Mouse (Mus musculus): Measurements from ENCODE around the gene Gm21974. TPM values are rescaled to one million over a fixed set of nuclear protein-coding genes. Genes with fewer than 3 reads are reported as not detected.
A peak's percentile ranks its signal among the peaks of the same experiment; 100 is the strongest.

The Gm21974 gene
- total and polyA plus RNA-seq, 3 experiments: not detected

DNA sequence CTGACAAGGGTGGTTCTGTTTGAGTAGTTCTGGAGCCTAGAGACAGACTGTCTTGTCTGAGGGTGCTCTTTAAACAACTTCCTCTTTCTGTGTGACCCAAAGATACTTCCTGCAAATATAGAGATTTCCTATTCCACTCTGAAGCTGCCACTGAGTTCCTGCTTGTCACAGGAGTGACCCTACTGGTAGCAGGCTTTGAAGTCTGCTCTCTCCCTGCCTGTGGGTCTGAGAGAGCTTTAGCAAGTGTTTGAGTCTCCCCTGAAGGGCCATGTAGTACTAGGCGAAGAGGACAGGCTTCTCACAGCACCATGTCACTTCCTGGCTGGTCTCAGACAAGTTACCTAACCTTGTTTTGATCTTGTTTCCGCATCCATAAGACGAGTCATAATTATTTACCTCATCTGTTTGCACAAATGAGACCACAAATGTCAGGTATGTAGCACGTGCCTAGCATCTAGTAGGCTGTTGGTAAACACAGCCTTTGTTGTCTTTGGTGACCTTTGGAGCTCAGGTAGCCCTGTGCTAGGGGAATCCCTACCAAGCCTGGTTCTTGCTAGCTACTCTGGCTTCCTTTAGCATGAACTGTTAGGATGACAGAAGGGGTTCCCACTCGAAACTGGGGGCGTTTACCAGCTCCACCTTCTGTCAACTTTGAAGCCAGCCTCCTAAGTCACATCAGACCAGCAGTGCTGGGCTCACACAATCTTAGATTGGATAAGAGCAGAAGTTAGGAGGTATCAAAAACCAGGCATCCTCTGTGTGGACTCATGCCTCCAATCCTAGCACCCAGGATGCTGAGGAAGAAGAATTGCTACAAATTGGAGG lies 27.4 kb upstream of the Gm21974 start:
- no peak overlapping the region for H3K4me3 ChIP-seq
- H3K27me3 ChIP-seq (ENCODE audit: control insufficient read depth, insufficient read depth, low read length): no peaks in the 10 kb centered on the region
- intact Hi-C loops (cut with DNase I): no loop called here
- no peaks in the 10 kb centered on the region for H3K4me1 ChIP-seq (ENCODE audit: control insufficient read depth, insufficient read depth, low read length)
- no peak for DNase-seq
- H3K9ac ChIP-seq (ENCODE audit: low read depth, low read length): no peak overlapping the region
- TF ChIP-seq CTCF (IDR thresholded peaks at IDR 0.05) (no peak), POLR2A (IDR thresholded peaks at IDR 0.05; ENCODE audit: insufficient read depth, low read depth, low read length) (no peak), EP300 (IDR thresholded peaks at IDR 0.05; ENCODE audit: insufficient read depth, low read depth, low read length) (no peak)
- H3K79me2 ChIP-seq (replicated peaks; ENCODE audit: control insufficient read depth, insufficient read depth, low read length): no peaks in the 10 kb centered on the region
- no peak overlapping the region for H3K27ac ChIP-seq
- 77% methylated on average over 6 of the region's 6 CpGs for WGBS
- H3K36me3 ChIP-seq (ENCODE audit: control insufficient read depth, insufficient read depth, low read length): no peaks in the 10 kb centered on the region

DNA sequence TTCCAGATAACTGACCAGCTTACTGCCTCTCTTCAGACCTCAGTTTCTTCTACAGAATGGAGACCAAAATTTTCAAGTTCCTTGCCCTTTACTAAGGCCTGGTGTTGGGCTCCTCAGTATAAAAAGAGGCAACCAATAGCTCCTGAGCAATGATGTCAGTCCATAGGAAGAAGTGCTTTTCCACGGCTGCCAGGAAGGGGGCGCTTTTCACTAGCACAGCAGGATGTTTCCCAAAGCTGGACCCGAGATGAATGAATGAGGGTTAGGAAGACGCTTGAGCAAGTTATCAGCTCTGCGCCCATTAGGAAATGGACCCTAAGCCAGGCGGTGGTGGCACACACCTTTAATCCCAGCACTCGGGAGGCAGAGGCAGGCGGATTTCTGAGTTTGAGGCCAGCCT lies 26.3 kb upstream of the Gm21974 start:
- no peaks in the 10 kb centered on the region for H3K4me1 ChIP-seq (ENCODE audit: control insufficient read depth, insufficient read depth, low read length)
- no peak overlapping the region for H3K9ac ChIP-seq (ENCODE audit: low read depth, low read length)
- no peak overlapping the region for H3K4me3 ChIP-seq
- no peaks in the 10 kb centered on the region for H3K79me2 ChIP-seq (replicated peaks; ENCODE audit: control insufficient read depth, insufficient read depth, low read length)
- intact Hi-C loops (cut with DNase I): no loop called here
- no peaks in the 10 kb centered on the region for H3K27me3 ChIP-seq (ENCODE audit: control insufficient read depth, insufficient read depth, low read length)
- no peak for DNase-seq
- H3K27ac ChIP-seq: no peak overlapping the region
- TF ChIP-seq CTCF (IDR thresholded peaks at IDR 0.05): peak; percentile 49
- TF ChIP-seq POLR2A (IDR thresholded peaks at IDR 0.05; ENCODE audit: insufficient read depth, low read depth, low read length): no peak
- H3K36me3 ChIP-seq (ENCODE audit: control insufficient read depth, insufficient read depth, low read length): no peaks in the 10 kb centered on the region
- 57% methylated on average over 8 of the region's 8 CpGs for WGBS

DNA sequence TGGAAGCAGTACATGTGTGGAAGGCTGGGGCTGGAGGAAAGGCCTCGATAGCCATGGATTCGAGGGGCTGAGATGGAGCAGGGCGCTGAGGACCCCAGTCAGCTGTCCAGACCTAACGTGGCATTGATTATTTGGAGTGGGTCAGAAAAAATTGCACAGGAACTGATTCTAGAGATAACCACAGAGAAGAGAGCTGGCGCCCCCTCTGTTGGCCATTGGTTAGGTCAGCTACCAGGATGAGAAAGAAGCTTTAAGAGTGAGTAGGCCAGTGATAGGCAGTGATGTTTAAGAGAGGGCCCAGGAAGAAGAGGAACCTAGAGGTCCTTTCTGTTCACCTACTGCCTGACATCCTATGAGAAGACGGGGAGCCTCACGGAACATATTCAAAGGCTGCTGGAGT lies 24.0 kb upstream of the Gm21974 start:
- intact Hi-C loops (cut with DNase I): loop anchor here (5.0 kb wide), 1 partner anchor 122 kb away; no protein-coding TSS in a partner anchor
- Histone ChIP-seq H3K4me1 (ENCODE audit: control insufficient read depth, insufficient read depth, low read length) (no peaks in the 10 kb centered on the region), H3K27me3 (ENCODE audit: control insufficient read depth, insufficient read depth, low read length) (no peaks in the 10 kb centered on the region), H3K9ac (ENCODE audit: low read depth, low read length) (no peak overlapping the region), H3K4me3 (no peak overlapping the region), H3K36me3 (ENCODE audit: control insufficient read depth, insufficient read depth, low read length) (no peaks in the 10 kb centered on the region), H3K27ac (no peak overlapping the region), H3K79me2 (replicated peaks; ENCODE audit: control insufficient read depth, insufficient read depth, low read length) (no peaks in the 10 kb centered on the region)
- DNase-seq: no peak
- TF ChIP-seq CTCF (IDR thresholded peaks at IDR 0.05) (peak; percentile 50), POLR2A (IDR thresholded peaks at IDR 0.05; ENCODE audit: insufficient read depth, low read depth, low read length) (no peak), EP300 (IDR thresholded peaks at IDR 0.05; ENCODE audit: insufficient read depth, low read depth, low read length) (no peak)
- WGBS: 80% methylated on average over 7 of the region's 7 CpGs

DNA sequence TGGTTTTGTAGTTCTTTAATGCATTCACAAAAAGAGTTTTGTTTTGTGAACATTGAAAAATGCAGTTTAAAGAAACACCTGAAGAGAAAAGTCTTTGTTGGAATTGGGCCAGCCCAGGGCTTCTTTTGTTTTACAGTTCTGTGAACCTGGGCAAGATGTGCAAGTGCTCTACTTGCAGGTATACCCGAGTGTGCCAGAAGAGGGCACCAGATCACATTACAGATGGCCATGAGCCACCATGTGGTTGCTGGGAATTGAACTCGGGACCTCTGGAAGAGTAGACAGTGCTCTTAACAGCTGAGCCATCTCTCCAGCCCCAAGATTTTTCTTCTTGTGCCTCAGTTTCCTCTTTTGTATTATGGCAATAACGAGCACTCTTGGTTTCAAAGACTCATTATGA lies 22.9 kb upstream of the Gm21974 start:
- peak in 1 of 2 experiments; percentile 35 for DNase-seq
- 56% methylated on average over 3 of the region's 3 CpGs for WGBS
- no peaks in the 10 kb centered on the region for H3K36me3 ChIP-seq (ENCODE audit: control insufficient read depth, insufficient read depth, low read length)

DNA sequence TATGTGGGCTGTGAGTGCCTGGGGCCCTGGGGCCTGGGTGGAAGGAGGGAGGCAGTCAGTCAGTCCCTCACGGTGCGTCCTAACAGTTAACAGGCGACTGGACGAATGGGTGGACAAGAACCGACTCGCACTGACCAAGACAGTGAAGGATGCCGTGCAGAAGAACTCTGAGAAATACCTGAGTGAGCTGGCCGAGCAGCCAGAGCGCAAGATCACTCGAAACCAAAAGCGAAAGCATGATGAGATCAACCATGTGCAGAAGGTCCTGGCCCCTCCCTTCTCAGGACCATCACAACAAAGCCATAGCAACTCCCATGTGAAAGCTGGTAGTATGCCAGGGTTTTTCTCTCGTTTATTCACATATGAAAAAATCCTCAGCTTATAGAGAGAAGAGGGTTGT lies 20.0 kb upstream of the Gm21974 start:
- Histone ChIP-seq H3K9ac (ENCODE audit: low read depth, low read length) (no peak overlapping the region), H3K36me3 (ENCODE audit: control insufficient read depth, insufficient read depth, low read length) (no peaks in the 10 kb centered on the region), H3K4me3 (no peak overlapping the region), H3K79me2 (replicated peaks; ENCODE audit: control insufficient read depth, insufficient read depth, low read length) (no peaks in the 10 kb centered on the region), H3K27ac (no peak overlapping the region), H3K27me3 (ENCODE audit: control insufficient read depth, insufficient read depth, low read length) (no peaks in the 10 kb centered on the region), H3K4me1 (ENCODE audit: control insufficient read depth, insufficient read depth, low read length) (no peaks in the 10 kb centered on the region)
- intact Hi-C loops (cut with DNase I): loop anchor here (5.0 kb wide), 1 partner anchor 118 kb away; no protein-coding TSS in a partner anchor
- no peak for TF ChIP-seq POLR2A (IDR thresholded peaks at IDR 0.05; ENCODE audit: insufficient read depth, low read depth, low read length)
- no peak for TF ChIP-seq CTCF (IDR thresholded peaks at IDR 0.05)
- no peak for TF ChIP-seq EP300 (IDR thresholded peaks at IDR 0.05; ENCODE audit: insufficient read depth, low read depth, low read length)
- 86% methylated on average over 12 of the region's 12 CpGs for WGBS
- DNase-seq: no peak

More for the DNA sequence above, 22.9 kb upstream of the Gm21974 start:
- Histone ChIP-seq H3K27ac (no peak overlapping the region), H3K9ac (ENCODE audit: low read depth, low read length) (no peak overlapping the region), H3K4me1 (ENCODE audit: control insufficient read depth, insufficient read depth, low read length) (no peaks in the 10 kb centered on the region), H3K4me3 (no peak overlapping the region), H3K79me2 (replicated peaks; ENCODE audit: control insufficient read depth, insufficient read depth, low read length) (no peaks in the 10 kb centered on the region), H3K27me3 (ENCODE audit: control insufficient read depth, insufficient read depth, low read length) (no peaks in the 10 kb centered on the region)
- intact Hi-C loops (cut with DNase I): loop anchor here (5.0 kb wide), 1 partner anchor 121 kb away; no protein-coding TSS in a partner anchor
- peak; percentile 74 for TF ChIP-seq CTCF (IDR thresholded peaks at IDR 0.05)
- TF ChIP-seq POLR2A (IDR thresholded peaks at IDR 0.05; ENCODE audit: insufficient read depth, low read depth, low read length): no peak

DNA sequence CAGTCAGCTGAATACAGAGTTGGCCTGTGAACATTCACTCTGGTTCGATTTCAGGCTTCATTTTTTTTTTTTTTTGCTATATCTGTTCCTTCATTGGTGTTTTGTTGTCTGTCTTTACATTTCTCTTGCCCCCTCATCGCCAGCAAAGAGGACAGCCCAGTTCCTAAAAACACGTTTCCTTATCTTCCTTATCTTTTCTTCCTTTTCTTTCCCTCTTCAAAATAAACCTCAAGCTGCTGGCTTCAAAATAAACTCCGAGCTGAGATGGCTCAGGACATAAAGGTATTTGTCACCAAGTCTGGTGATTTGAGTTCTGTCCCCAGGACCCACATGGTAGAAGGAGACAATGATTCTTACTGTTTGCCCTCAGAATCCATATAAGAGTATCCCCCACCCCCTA lies 17.7 kb upstream of the Gm21974 start:
- H3K4me1 ChIP-seq (ENCODE audit: control insufficient read depth, insufficient read depth, low read length): no peaks in the 10 kb centered on the region
- no peak for DNase-seq
- H3K36me3 ChIP-seq (ENCODE audit: control insufficient read depth, insufficient read depth, low read length): no peaks in the 10 kb centered on the region
- no peak overlapping the region; the same call in 1 of the 2 replicates for H3K27ac ChIP-seq
- no peak for TF ChIP-seq POLR2A (IDR thresholded peaks at IDR 0.05; ENCODE audit: insufficient read depth, low read depth, low read length)
- TF ChIP-seq CTCF (IDR thresholded peaks at IDR 0.05): no peak
- H3K27me3 ChIP-seq (ENCODE audit: control insufficient read depth, insufficient read depth, low read length): no peaks in the 10 kb centered on the region
- H3K79me2 ChIP-seq (replicated peaks; ENCODE audit: control insufficient read depth, insufficient read depth, low read length): no peaks in the 10 kb centered on the region
- peak overlapping the region; percentile 90 for H3K4me3 ChIP-seq
- H3K9ac ChIP-seq (ENCODE audit: low read depth, low read length): peak overlapping the region; percentile 60; the same call in 1 of the 2 replicates
- 1% methylated on average over 4 of the region's 4 CpGs for WGBS
- intact Hi-C loops (cut with DNase I): loop anchor here (2.0 kb wide), 1 partner anchor 36 kb away; the partner anchor contains the start of genes Zfp646 and Zfp668
